Mouse (Mus musculus) MEL (cell line): Measurements from ENCODE around the gene Hsd3b4. TPM values are rescaled to one million over a fixed set of nuclear protein-coding genes. Genes with fewer than 3 reads are reported as not detected.
"Not testable (repeated sequence)": the region's sequence is repeated elsewhere in the genome, so short reads cannot be mapped to it uniquely, and the experiment has no call there.

Experiments used
- DNase-seq: peaks from one replicate; pipeline ENCODE4 v3.0.0; 2011; ENCODE audit warnings: low read depth, low spot score
- H3K27ac ChIP-seq: 2 replicates; pipeline ENCODE4 v1.5.1; 2012; ENCODE audit warnings: low read depth, mild to moderate bottlenecking, control low read depth, low read length, moderate library complexity; ENCODE audit not compliant: control insufficient read depth
- H3K27me3 ChIP-seq, 2 experiments: fragments of 150-350 bp in 1 of 2; sonication (generic) in 1 of 2; 2 replicates each; pipeline ENCODE4 v1.6.1; 2012; ENCODE audit warnings: low read length in 2 of 2, mild to moderate bottlenecking in 2 of 2, improper control_type of control experiment in 1 of 2, moderate library complexity in 1 of 2; ENCODE audit not compliant: insufficient read depth in 2 of 2, control insufficient read depth in 1 of 2
- H3K36me3 ChIP-seq, 2 experiments: 2 replicates each; pipeline ENCODE4 v1.6.1; 2012 to 2014; ENCODE audit warnings: low read length in 2 of 2, improper control_type of control experiment in 1 of 2, inconsistent platforms in 1 of 2, mild to moderate bottlenecking in 1 of 2; ENCODE audit not compliant: insufficient read depth in 2 of 2, control insufficient read depth in 1 of 2
- H3K4me1 ChIP-seq, 2 experiments: fragments of 150-350 bp in 1 of 2; sonication (generic) in 1 of 2; 2 replicates each; pipeline ENCODE4 v1.6.1; 2012; ENCODE audit warnings: low read length in 2 of 2, improper control_type of control experiment in 1 of 2, mild to moderate bottlenecking in 1 of 2; ENCODE audit not compliant: insufficient read depth in 2 of 2, control insufficient read depth in 1 of 2
- H3K4me3 ChIP-seq, 2 experiments: fragments of 150-350 bp in 1 of 2; sonication (generic) in 1 of 2; 2 replicates each; pipeline ENCODE4 v1.5.1; 2012; ENCODE audit warnings: low read depth in 2 of 2, low read length in 2 of 2, mild to moderate bottlenecking in 2 of 2, moderate library complexity in 2 of 2, control low read depth in 1 of 2, improper control_type of control experiment in 1 of 2; ENCODE audit not compliant: control insufficient read depth in 1 of 2, insufficient read depth in 1 of 2
- H3K79me2 ChIP-seq: 2 replicates; pipeline ENCODE4 v1.6.1; 2012; ENCODE audit warnings: mild to moderate bottlenecking, low read length, moderate library complexity; ENCODE audit not compliant: control insufficient read depth, poor library complexity, insufficient read depth
- H3K9ac ChIP-seq: 2 replicates; pipeline ENCODE4 v1.6.1; 2012; ENCODE audit warnings: low read depth, mild to moderate bottlenecking, control low read depth, low read length, moderate library complexity; ENCODE audit not compliant: control insufficient read depth, poor library complexity, severe bottlenecking
- H3K9me3 ChIP-seq: fragments of 150-350 bp; sonication (generic); replicated peaks from 2 replicates; pipeline ENCODE4 v1.6.1; 2012; ENCODE audit warnings: mild to moderate bottlenecking, low read length, improper control_type of control experiment, moderate library complexity; ENCODE audit not compliant: insufficient read depth
- polyA plus RNA-seq, 2 experiments: library from polyadenylated mRNA; stranded (reverse) in 1 of 2; unstranded in 1 of 2; fragments of >175 nt in 1 of 2; fragments of >200 nt in 1 of 2; gene quantifications; 2 replicates each; pipeline versions ENCODE4 v1.2.1 to v1.2.4; 2012; ENCODE audit warnings: low replicate concordance in 2 of 2, low read depth in 1 of 2; ENCODE audit not compliant: insufficient read length in 2 of 2, insufficient read depth in 1 of 2, missing spikeins in 1 of 2
- total RNA-seq: library from RNA; depleted of rRNA; stranded (reverse); fragments of 300-350 nt; gene quantifications from 2 replicates; pipeline ENCODE4 v1.2.3, GENCODE M21; 2012

Gene Hsd3b4
- total and polyA plus RNA-seq, 3 experiments: not detected

- H3K79me2 ChIP-seq: not testable (repeated sequence)
Observed at GRCm38 (mm10) chr3:98522779-98523178, 12.5 kb upstream of the Hsd3b4 start.

GRCm38 (mm10) chr3:98507229-98507628 is 3.1 kb downstream of the Hsd3b4 start:
- H3K27me3 ChIP-seq, H3K4me1 ChIP-seq, H3K9ac ChIP-seq, H3K27ac ChIP-seq, DNase-seq, H3K4me3 ChIP-seq, H3K36me3 ChIP-seq, H3K79me2 ChIP-seq, H3K9me3 ChIP-seq: not testable (repeated sequence)

More at GRCm38 (mm10) chr3:98522779-98523178, 12.5 kb upstream of the Hsd3b4 start:
- not testable (repeated sequence) for H3K9me3 ChIP-seq, H3K27ac ChIP-seq, H3K4me1 ChIP-seq, H3K4me3 ChIP-seq, H3K27me3 ChIP-seq, DNase-seq, H3K36me3 ChIP-seq, H3K9ac ChIP-seq

GRCm38 (mm10) chr3:98497401-98497800 is 12.9 kb downstream of the Hsd3b4 start:
- not testable (repeated sequence) for DNase-seq, H3K36me3 ChIP-seq, H3K9ac ChIP-seq, H3K27me3 ChIP-seq, H3K9me3 ChIP-seq, H3K27ac ChIP-seq, H3K79me2 ChIP-seq, H3K4me1 ChIP-seq, H3K4me3 ChIP-seq

- not testable (repeated sequence) for H3K9ac ChIP-seq, H3K9me3 ChIP-seq, H3K36me3 ChIP-seq, H3K27me3 ChIP-seq, DNase-seq, H3K27ac ChIP-seq, H3K4me3 ChIP-seq, H3K79me2 ChIP-seq, H3K4me1 ChIP-seq
Observed at GRCm38 (mm10) chr3:98496762-98497161, 13.6 kb downstream of the Hsd3b4 start.

- H3K79me2 ChIP-seq, H3K27me3 ChIP-seq, H3K4me1 ChIP-seq, H3K36me3 ChIP-seq, DNase-seq, H3K4me3 ChIP-seq, H3K9me3 ChIP-seq, H3K9ac ChIP-seq, H3K27ac ChIP-seq: not testable (repeated sequence)
Observed at GRCm38 (mm10) chr3:98495055-98495454, 15.3 kb downstream of the Hsd3b4 start.

- H3K9me3 ChIP-seq, DNase-seq, H3K27ac ChIP-seq, H3K36me3 ChIP-seq, H3K4me1 ChIP-seq, H3K79me2 ChIP-seq, H3K4me3 ChIP-seq, H3K9ac ChIP-seq, H3K27me3 ChIP-seq: not testable (repeated sequence)
Observed at GRCm38 (mm10) chr3:98494184-98494583, 16.1 kb downstream of the Hsd3b4 start.

- H3K4me3 ChIP-seq, H3K36me3 ChIP-seq, DNase-seq, H3K9ac ChIP-seq, H3K27me3 ChIP-seq, H3K79me2 ChIP-seq, H3K27ac ChIP-seq, H3K9me3 ChIP-seq, H3K4me1 ChIP-seq: not testable (repeated sequence)
Observed at GRCm38 (mm10) chr3:98471499-98471898, 38.8 kb downstream of the Hsd3b4 start.
